Mouse (Mus musculus): ENCODE data around the gene Samd4. TPM values are rescaled to one million over a fixed set of nuclear protein-coding genes. Genes with fewer than 3 reads are reported as not detected.
A peak's percentile ranks its signal among the peaks of the same experiment; 100 is the strongest.

The Samd4 gene
- polyA plus RNA-seq, 1 experiment from 2014 or later: 17.6 TPM

DNA sequence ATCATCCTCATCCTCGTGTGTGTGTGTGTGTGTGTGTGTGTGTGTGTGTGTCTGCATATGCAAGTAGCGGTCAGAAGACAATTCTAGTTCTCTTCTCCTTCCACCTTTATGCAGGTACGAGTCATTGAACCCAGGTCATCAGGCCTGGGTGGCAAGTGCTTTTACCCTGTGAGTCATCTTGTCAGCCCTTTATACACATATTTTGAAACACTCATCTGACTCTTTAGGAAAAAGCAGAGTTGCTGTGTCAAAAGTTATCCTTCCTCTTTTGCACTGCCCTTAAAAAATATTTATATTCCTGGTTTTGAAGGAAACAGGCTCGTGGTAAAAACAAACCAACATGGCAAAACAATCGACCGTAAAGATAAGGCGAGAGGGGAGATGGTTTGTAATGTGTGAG is 29.8 kb downstream of the Samd4 start:
- ATAC-seq (replicated peaks; ENCODE audit: insufficient number of reproducible peaks, insufficient read depth, low FRiP score, low read depth): no peak
- no peaks in the 10 kb centered on the region for H3K9me3 ChIP-seq (replicated peaks)
- no peak overlapping the region for H3K4me3 ChIP-seq
- H3K27me3 ChIP-seq: no peaks in the 10 kb centered on the region
- H3K4me2 ChIP-seq: no peak overlapping the region
- 74% methylated on average over 7 of the region's 7 CpGs for WGBS
- peaks cover 3% of the 10 kb centered on the region; the same call in 1 of the 2 replicates for H3K36me3 ChIP-seq
- H3K9ac ChIP-seq: no peak overlapping the region
- H3K27ac ChIP-seq: no peak overlapping the region
- peaks cover 36% of the 10 kb centered on the region for H3K4me1 ChIP-seq (replicated peaks)

- no peak for ATAC-seq (replicated peaks; ENCODE audit: insufficient number of reproducible peaks, insufficient read depth, low FRiP score, low read depth)
- peaks cover 37% of the 10 kb centered on the region for H3K4me1 ChIP-seq (replicated peaks)
- no peak overlapping the region for H3K4me3 ChIP-seq
- no peak overlapping the region for H3K9ac ChIP-seq
- peaks cover 3% of the 10 kb centered on the region; the same call in 1 of the 2 replicates for H3K36me3 ChIP-seq
- H3K27ac ChIP-seq: no peak overlapping the region
- no peaks in the 10 kb centered on the region for H3K27me3 ChIP-seq
- no peak overlapping the region for H3K4me2 ChIP-seq
- WGBS: 52% methylated on average over 6 of the region's 6 CpGs
- H3K9me3 ChIP-seq (replicated peaks): no peaks in the 10 kb centered on the region
Observed at GRCm38 (mm10) chr14:46914356-46914755, 31.7 kb downstream of the Samd4 start.

DNA sequence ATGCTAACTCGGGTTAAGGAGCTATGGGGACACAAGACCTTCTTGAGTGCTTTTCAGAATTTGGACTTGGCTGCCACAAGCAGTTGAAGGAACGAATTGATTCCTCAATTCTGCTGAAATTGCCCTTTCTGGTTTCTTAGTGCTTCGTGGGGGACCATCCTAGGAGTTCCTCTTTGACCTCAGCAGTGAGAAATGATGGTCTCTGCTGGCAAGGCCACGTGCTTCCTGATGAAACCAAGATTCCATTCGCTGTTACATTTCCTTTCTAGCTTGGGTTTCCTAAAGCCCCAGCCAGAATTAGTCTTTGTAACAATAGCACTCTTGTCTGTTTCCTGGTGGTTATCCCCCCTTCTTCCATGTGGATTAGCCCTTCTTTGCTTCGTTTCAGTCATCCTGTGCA is 32.9 kb downstream of the Samd4 start:
- no peaks in the 10 kb centered on the region for H3K27me3 ChIP-seq
- H3K4me1 ChIP-seq (replicated peaks): peaks cover 44% of the 10 kb centered on the region
- H3K9me3 ChIP-seq (replicated peaks): no peaks in the 10 kb centered on the region
- ATAC-seq (replicated peaks; ENCODE audit: insufficient number of reproducible peaks, insufficient read depth, low FRiP score, low read depth): no peak
- H3K36me3 ChIP-seq: no peaks in the 10 kb centered on the region
- H3K4me2 ChIP-seq: no peak overlapping the region
- 53% methylated on average over 6 of the region's 6 CpGs for WGBS
- no peak overlapping the region for H3K9ac ChIP-seq
- H3K27ac ChIP-seq: no peak overlapping the region
- H3K4me3 ChIP-seq: no peak overlapping the region

DNA sequence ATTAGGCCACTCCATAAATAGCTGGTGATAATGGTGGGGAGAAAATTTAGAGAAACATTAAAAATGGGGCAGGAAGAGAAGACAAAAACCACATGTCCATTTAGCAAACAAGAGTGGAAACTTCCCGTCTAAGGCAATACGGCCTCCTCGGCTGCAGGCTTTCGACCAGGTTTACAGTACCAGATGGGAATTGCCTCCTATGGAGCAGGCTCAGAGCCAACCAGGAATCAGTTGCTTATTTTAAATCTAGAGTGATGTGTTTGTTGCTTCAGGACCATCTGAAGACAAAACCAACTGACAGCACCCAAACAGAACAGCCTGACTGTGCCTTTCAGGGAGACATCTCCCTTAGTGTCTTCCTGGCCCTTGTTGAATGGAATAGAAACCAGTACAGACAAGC is 33.9 kb downstream of the Samd4 start:
- no peak for ATAC-seq (replicated peaks; ENCODE audit: insufficient number of reproducible peaks, insufficient read depth, low FRiP score, low read depth)
- no peaks in the 10 kb centered on the region for H3K9me3 ChIP-seq (replicated peaks)
- 82% methylated on average over 4 of the region's 4 CpGs for WGBS

GRCm38 (mm10) chr14:46917136-46917535 is 34.5 kb downstream of the Samd4 start:
- Histone ChIP-seq H3K4me2 (no peak overlapping the region), H3K4me3 (no peak overlapping the region), H3K9me3 (replicated peaks) (no peaks in the 10 kb centered on the region), H3K27me3 (no peaks in the 10 kb centered on the region), H3K9ac (no peak overlapping the region), H3K36me3 (no peaks in the 10 kb centered on the region), H3K27ac (no peak overlapping the region), H3K4me1 (replicated peaks) (peaks cover 58% of the 10 kb centered on the region)
- ATAC-seq (replicated peaks; ENCODE audit: insufficient number of reproducible peaks, insufficient read depth, low FRiP score, low read depth): no peak
- 85% methylated on average over 5 of the region's 5 CpGs for WGBS

More for the DNA sequence above, 33.9 kb downstream of the Samd4 start:
- Histone ChIP-seq H3K27ac (no peak overlapping the region), H3K27me3 (no peaks in the 10 kb centered on the region), H3K36me3 (no peaks in the 10 kb centered on the region), H3K4me1 (replicated peaks) (peaks cover 53% of the 10 kb centered on the region), H3K4me2 (no peak overlapping the region), H3K9ac (no peak overlapping the region), H3K4me3 (no peak overlapping the region)

DNA sequence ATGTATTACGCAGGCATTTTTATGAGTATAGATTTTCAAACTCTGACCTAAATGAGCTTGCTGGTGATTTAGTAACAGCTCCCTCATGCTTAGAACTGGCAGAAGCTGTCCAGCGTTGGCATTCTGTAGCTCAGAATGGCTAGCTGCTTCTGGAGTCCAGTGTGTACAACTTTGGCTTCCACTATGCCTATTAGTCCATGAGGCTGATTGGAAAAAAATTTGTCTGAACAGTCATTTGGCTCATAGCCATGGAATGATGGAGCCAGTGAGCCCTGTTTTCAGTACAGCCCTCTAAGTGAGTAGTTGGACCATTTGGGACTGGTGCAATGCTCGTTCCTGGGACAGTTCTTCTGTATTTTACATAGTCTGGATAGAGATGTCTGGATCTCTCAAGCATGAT is 34.9 kb downstream of the Samd4 start:
- no peak for ATAC-seq (replicated peaks; ENCODE audit: insufficient number of reproducible peaks, insufficient read depth, low FRiP score, low read depth)
- Histone ChIP-seq H3K4me3 (no peak overlapping the region), H3K27me3 (no peaks in the 10 kb centered on the region), H3K4me2 (no peak overlapping the region), H3K4me1 (replicated peaks) (peaks cover 59% of the 10 kb centered on the region), H3K36me3 (no peaks in the 10 kb centered on the region), H3K9ac (no peak overlapping the region), H3K27ac (no peak overlapping the region), H3K9me3 (replicated peaks) (no peaks in the 10 kb centered on the region)
- WGBS: 80% methylated on average over 3 of the region's 3 CpGs

- Histone ChIP-seq H3K9me3 (replicated peaks) (no peaks in the 10 kb centered on the region), H3K4me2 (no peak overlapping the region), H3K27ac (peak overlapping the region; percentile 18; the same call in 1 of the 2 replicates), H3K4me3 (no peak overlapping the region), H3K9ac (no peak overlapping the region), H3K27me3 (no peaks in the 10 kb centered on the region), H3K4me1 (replicated peaks) (peaks cover 71% of the 10 kb centered on the region), H3K36me3 (no peaks in the 10 kb centered on the region)
- no peak for ATAC-seq (replicated peaks; ENCODE audit: insufficient number of reproducible peaks, insufficient read depth, low FRiP score, low read depth)
- 70% methylated on average over 5 of the region's 5 CpGs for WGBS
Observed at GRCm38 (mm10) chr14:46920496-46920895, 37.8 kb downstream of the Samd4 start.

- Histone ChIP-seq H3K4me2 (no peak overlapping the region), H3K4me1 (replicated peaks) (peaks cover 63% of the 10 kb centered on the region), H3K27me3 (no peaks in the 10 kb centered on the region), H3K4me3 (no peak overlapping the region), H3K9ac (no peak overlapping the region), H3K36me3 (no peaks in the 10 kb centered on the region), H3K9me3 (replicated peaks) (no peaks in the 10 kb centered on the region), H3K27ac (0 out of 2 replicates have a peak overlapping the region, but pooled peaks have one; percentile 16)
- no peak for ATAC-seq (replicated peaks; ENCODE audit: insufficient number of reproducible peaks, insufficient read depth, low FRiP score, low read depth)
- 48% methylated on average over 9 of the region's 9 CpGs for WGBS
Observed at GRCm38 (mm10) chr14:46921178-46921975, 38.7 kb downstream of the Samd4 start.

- no peak overlapping the region for H3K9ac ChIP-seq
- H3K9me3 ChIP-seq (replicated peaks): no peaks in the 10 kb centered on the region
- H3K4me2 ChIP-seq: no peak overlapping the region
- H3K4me1 ChIP-seq (replicated peaks): peaks cover 54% of the 10 kb centered on the region
- peak overlapping the region; percentile 69 for H3K27ac ChIP-seq
- H3K36me3 ChIP-seq: no peaks in the 10 kb centered on the region
- H3K4me3 ChIP-seq: no peak overlapping the region
- no peak; the same call in 1 of the 2 replicates for ATAC-seq (replicated peaks; ENCODE audit: insufficient number of reproducible peaks, insufficient read depth, low FRiP score, low read depth)
- WGBS: 40% methylated on average over 10 of the region's 10 CpGs
- no peaks in the 10 kb centered on the region for H3K27me3 ChIP-seq
Observed at GRCm38 (mm10) chr14:46923931-46924330, 41.3 kb downstream of the Samd4 start.

- no peaks in the 10 kb centered on the region for H3K9me3 ChIP-seq (replicated peaks)
- no peaks in the 10 kb centered on the region for H3K36me3 ChIP-seq
- no peak for ATAC-seq (replicated peaks; ENCODE audit: insufficient number of reproducible peaks, insufficient read depth, low FRiP score, low read depth)
- H3K9ac ChIP-seq: no peak overlapping the region
- WGBS: 73% methylated on average over 5 of the region's 5 CpGs
- H3K4me2 ChIP-seq: no peak overlapping the region
- no peaks in the 10 kb centered on the region for H3K27me3 ChIP-seq
- no peak overlapping the region for H3K4me3 ChIP-seq
- peaks cover 54% of the 10 kb centered on the region for H3K4me1 ChIP-seq (replicated peaks)
- peak overlapping the region; percentile 69 for H3K27ac ChIP-seq
Observed at GRCm38 (mm10) chr14:46924422-46924821, 41.8 kb downstream of the Samd4 start.

DNA sequence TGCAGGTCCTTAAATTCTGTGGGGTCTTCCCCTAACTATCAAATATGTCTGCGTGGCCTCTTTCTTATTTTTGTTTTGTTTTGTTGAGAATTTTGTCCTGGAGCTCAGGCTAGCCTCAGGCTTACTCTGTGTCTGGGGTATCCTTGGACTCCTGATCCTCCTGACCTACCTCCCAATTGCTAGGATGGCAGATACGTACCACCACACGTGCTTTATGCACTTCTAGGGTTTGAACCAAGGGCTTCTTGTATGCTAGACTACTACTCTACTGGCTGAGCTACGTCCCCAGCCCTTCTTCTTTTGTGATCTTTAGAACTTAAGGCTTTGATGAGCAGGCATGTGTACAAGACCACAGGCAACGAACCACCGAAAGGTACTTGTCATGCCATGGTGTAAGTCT is 45.9 kb downstream of the Samd4 start:
- H3K4me3 ChIP-seq: no peak overlapping the region
- no peak overlapping the region for H3K4me2 ChIP-seq
- H3K27me3 ChIP-seq: no peaks in the 10 kb centered on the region
- 89% methylated on average over 6 of the region's 6 CpGs for WGBS
- no peaks in the 10 kb centered on the region for H3K36me3 ChIP-seq
- peaks cover 48% of the 10 kb centered on the region for H3K4me1 ChIP-seq (replicated peaks)
- H3K27ac ChIP-seq: no peak overlapping the region
- no peaks in the 10 kb centered on the region for H3K9me3 ChIP-seq (replicated peaks)
- H3K9ac ChIP-seq: no peak overlapping the region
- ATAC-seq (replicated peaks; ENCODE audit: insufficient number of reproducible peaks, insufficient read depth, low FRiP score, low read depth): no peak

DNA sequence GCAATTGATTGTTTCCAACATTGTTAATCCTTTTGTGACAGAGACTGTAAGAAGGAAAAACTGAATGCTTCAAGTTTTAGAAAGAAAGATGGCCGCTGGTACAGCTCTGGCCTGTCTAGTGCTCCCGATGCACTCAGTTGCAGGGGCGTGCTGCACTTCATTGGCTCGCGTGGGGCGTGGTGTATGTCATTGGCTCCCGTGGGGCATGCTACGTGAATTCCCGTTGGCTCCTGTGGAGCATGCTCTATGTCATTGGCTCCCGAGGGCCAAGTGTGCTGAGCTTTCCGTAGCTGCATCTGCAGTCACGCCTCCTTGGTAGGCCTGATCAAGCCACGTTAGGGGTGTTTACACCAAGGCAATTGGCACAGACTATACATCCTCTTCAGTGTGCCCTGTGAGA is 49.5 kb downstream of the Samd4 start:
- Histone ChIP-seq H3K9ac (no peak overlapping the region), H3K36me3 (no peaks in the 10 kb centered on the region), H3K4me2 (no peak overlapping the region), H3K9me3 (replicated peaks) (no peaks in the 10 kb centered on the region), H3K27ac (peak overlapping the region; percentile 39; the same call in 1 of the 2 replicates), H3K4me1 (replicated peaks) (peaks cover 35% of the 10 kb centered on the region), H3K27me3 (no peaks in the 10 kb centered on the region), H3K4me3 (no peak overlapping the region)
- WGBS: 82% methylated on average over 13 of the region's 13 CpGs
- ATAC-seq (replicated peaks; ENCODE audit: insufficient number of reproducible peaks, insufficient read depth, low FRiP score, low read depth): no peak

All from heart, embryonic 15.5 days (tissue).